Mouse (Mus musculus) spleen, adult 18-20 months (tissue): Measurements from ENCODE around the gene Gm11077.

Experiments
- DNase-seq, 2 experiments: peaks; one replicate each; pipeline ENCODE4 v3.0.0; 2022; ENCODE audit warnings: mixed read lengths in 2 of 2

Gm11077 gene

GRCm38 (mm10) chr6:140750371-140751080, 21.4 kb downstream of the Gm11077 start:
- DNase-seq = no peak

GRCm38 (mm10) chr6:140766365-140766764, 37.3 kb downstream of the Gm11077 start:
- DNase-seq = peak in 1 of 2 experiments; percentile 33

GRCm38 (mm10) chr6:140767237-140767636, 38.2 kb downstream of the Gm11077 start:
- no peak for DNase-seq

- no peak for DNase-seq
These were observed 39.1 kb downstream of the Gm11077 start for GRCm38 (mm10) chr6:140768180-140768579.

- no peak for DNase-seq
These were observed 40.0 kb downstream of the Gm11077 start for GRCm38 (mm10) chr6:140768859-140769640.

GRCm38 (mm10) chr6:140776274-140776673, 47.2 kb downstream of the Gm11077 start:
- no peak for DNase-seq

- DNase-seq = no peak
These were observed 53.4 kb downstream of the Gm11077 start for GRCm38 (mm10) chr6:140782524-140782923.

- DNase-seq = no peak
These were observed 57.0 kb downstream of the Gm11077 start for GRCm38 (mm10) chr6:140786058-140786457.

GRCm38 (mm10) chr6:140789850-140790249, 60.8 kb downstream of the Gm11077 start:
- DNase-seq = peak in 1 of 2 experiments; percentile 8

- no peak for DNase-seq
These were observed 64.7 kb downstream of the Gm11077 start for GRCm38 (mm10) chr6:140793676-140794262.

- DNase-seq = no peak
These were observed 69.8 kb downstream of the Gm11077 start for GRCm38 (mm10) chr6:140798841-140799240.

GRCm38 (mm10) chr6:140799435-140800040, 70.5 kb downstream of the Gm11077 start:
- DNase-seq = no peak

GRCm38 (mm10) chr6:140800587-140800986, 71.5 kb downstream of the Gm11077 start:
- no peak for DNase-seq
